Mouse (Mus musculus) embryonic facial prominence, embryonic 14.5 days (tissue): ENCODE data around the gene Arhgap27. TPM values are rescaled to one million over a fixed set of nuclear protein-coding genes. Genes with fewer than 3 reads are reported as not detected.

Experiments used
- ATAC-seq: fragments of 200-750 bp; cut with Nextera tagmentation; 2 replicates; pipeline ENCODE4 v1.8.0; 2017; ENCODE audit warnings: low read depth, moderate number of reproducible peaks, moderate TSS enrichment
- DNase-seq: peaks from one replicate; pipeline ENCODE4 v3.0.0-alpha.2; 2015; ENCODE audit warnings: low spot score
- H3K27ac ChIP-seq: fragments of 300-500 bp; sonication (generic); replicated peaks from 2 replicates; pipeline ENCODE4 v1.5.1; 2014; ENCODE audit warnings: low read depth, mild to moderate bottlenecking, low read length, moderate library complexity
- H3K27me3 ChIP-seq: fragments of 300-500 bp; sonication (generic); replicated peaks from 2 replicates; pipeline ENCODE4 v1.6.1; 2014; ENCODE audit warnings: low read length; ENCODE audit not compliant: control insufficient read depth, insufficient read depth
- H3K36me3 ChIP-seq: fragments of 300-500 bp; sonication (generic); 2 replicates; pipeline ENCODE4 v1.6.1; 2014; ENCODE audit warnings: low read length, mixed read lengths; ENCODE audit not compliant: control insufficient read depth, insufficient read depth
- H3K4me1 ChIP-seq: fragments of 300-500 bp; sonication (generic); 2 replicates; pipeline ENCODE4 v1.6.1; 2014; ENCODE audit warnings: antibody characterized with exemption, low read length; ENCODE audit not compliant: control insufficient read depth, insufficient read depth
- H3K4me2 ChIP-seq: fragments of 300-500 bp; sonication (generic); 2 replicates; pipeline ENCODE4 v1.6.1; 2014; ENCODE audit warnings: low read depth, mild to moderate bottlenecking, low read length, moderate library complexity, mixed read lengths
- H3K4me3 ChIP-seq: fragments of 300-500 bp; sonication (generic); 2 replicates; pipeline ENCODE4 v1.5.1; 2014; ENCODE audit warnings: low read depth, mild to moderate bottlenecking, low read length
- H3K9ac ChIP-seq: fragments of 300-500 bp; sonication (generic); 2 replicates; pipeline ENCODE4 v1.6.1; 2014; ENCODE audit warnings: low read depth, mild to moderate bottlenecking, low read length, moderate library complexity, mixed read lengths
- H3K9me3 ChIP-seq: fragments of 300-500 bp; sonication (generic); 2 replicates; pipeline ENCODE4 v1.6.1; 2016; ENCODE audit warnings: low read length; ENCODE audit not compliant: control insufficient read depth
- WGBS: fragments of 180-500 bp; shearing (Covaris S2); extraction: QIAGEN DNeasy Blood & Tissue Kit; methylation state at CpG from one replicate; pipeline ENCODE4 v1.1.7; 2014; 5-methylcytosine and 5-hydroxymethylcytosine counted together
- polyA plus RNA-seq: library from polyadenylated mRNA; unstranded; fragments of >200 nt; fragmentation: Nextera tagmentation; extraction: Ambion mirVana; gene quantifications from 2 replicates; pipeline ENCODE4 v1.2.1, GENCODE M21; 2014

Gene Arhgap27
- polyA plus RNA-seq, 1 experiment from 2014 or later = 8.6 TPM

DNA sequence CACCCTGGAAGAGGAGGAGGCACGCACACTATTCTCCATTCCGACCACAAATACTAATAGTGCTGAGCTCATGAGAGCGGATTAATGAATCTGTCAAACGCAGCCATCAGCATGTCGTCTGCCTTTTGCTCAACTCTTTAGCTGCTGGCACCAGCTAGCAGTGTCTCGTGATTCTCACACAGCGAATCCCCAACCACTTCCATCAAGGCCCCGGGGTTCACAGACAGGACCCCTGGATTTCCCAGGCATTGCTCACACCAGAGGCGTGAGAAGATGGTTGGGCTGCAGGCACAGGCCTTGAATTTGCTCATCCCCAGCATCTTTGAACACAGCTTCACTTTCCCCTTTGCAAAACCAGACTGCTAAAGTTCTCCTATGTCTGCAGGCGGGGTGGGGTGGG lies 78.2 kb downstream of the Arhgap27 start:
- Histone ChIP-seq H3K36me3 (no peaks in the 10 kb centered on the region), H3K27ac (0 out of 2 replicates have a peak overlapping the region, but pooled peaks have one; percentile 1), H3K9ac (no peak overlapping the region), H3K9me3 (no peaks in the 10 kb centered on the region), H3K4me1 (peaks cover 13% of the 10 kb centered on the region; the same call in 1 of the 2 replicates), H3K4me2 (no peak overlapping the region), H3K4me3 (no peak overlapping the region), H3K27me3 (no peaks in the 10 kb centered on the region)
- no peak for ATAC-seq
- no peak for DNase-seq
- WGBS = 85% methylated on average over 10 of the region's 10 CpGs

- WGBS = 51% methylated on average over 7 of the region's 7 CpGs
- Histone ChIP-seq H3K4me3 (no peak overlapping the region), H3K9me3 (no peaks in the 10 kb centered on the region), H3K4me1 (0 out of 2 replicates have a peak, but pooled peaks cover 5% of the 10 kb centered on the region), H3K36me3 (no peaks in the 10 kb centered on the region), H3K9ac (no peak overlapping the region), H3K27ac (no peak overlapping the region), H3K27me3 (no peaks in the 10 kb centered on the region), H3K4me2 (no peak overlapping the region)
- DNase-seq (no peak), ATAC-seq (no peak)
Observed at GRCm38 (mm10) chr11:103281784-103282183, 81.7 kb downstream of the Arhgap27 start.

Other genes starting within 250 kb of the Arhgap27 start
- gene Hexim1, start 247.5 kb downstream of the Arhgap27 start, polyA plus RNA-seq = 7.3 and 8.9 TPM in 2 replicates
- 6.8 and 9.5 TPM in 2 replicates for gene Hexim2, start 231.3 kb downstream of the Arhgap27 start, polyA plus RNA-seq
- 3.3 and 3.5 TPM in 2 replicates for gene Fmnl1, start 192.6 kb downstream of the Arhgap27 start, polyA plus RNA-seq
- gene 1700023F06Rik, start 155.1 kb downstream of the Arhgap27 start, polyA plus RNA-seq = 1.0 and 1.6 TPM in 2 replicates
- gene Spata32, start 145.3 kb downstream of the Arhgap27 start, polyA plus RNA-seq = not detected in 2 replicates
- gene Map3k14, start 96.2 kb downstream of the Arhgap27 start, polyA plus RNA-seq = 4.6 and 5.1 TPM in 2 replicates
- gene Plekhm1, start 49.0 kb upstream of the Arhgap27 start, polyA plus RNA-seq = 8.1 and 8.7 TPM in 2 replicates
- gene Lrrc37a, start 140.9 kb upstream of the Arhgap27 start, polyA plus RNA-seq = not detected in 2 replicates